Mouse (Mus musculus): ENCODE measurements around the gene Ppp6r1. TPM values are rescaled to one million over a fixed set of nuclear protein-coding genes. Genes with fewer than 3 reads are reported as not detected.

Ppp6r1 gene
- total and polyA plus RNA-seq, 3 experiments = 89.5 to 167 TPM; not detected in 1

GRCm38 (mm10) chr7:4690951-4691653 lies 32.3 kb upstream of the Ppp6r1 start:
- H3K79me2 ChIP-seq (ENCODE audit: control insufficient read depth, insufficient read depth, low read length, poor library complexity) = no peaks in the 10 kb centered on the region
- DNase-seq (ENCODE audit: low read depth, low spot score) = no peak
- H3K9ac ChIP-seq (ENCODE audit: control insufficient read depth, low read depth, low read length, poor library complexity, severe bottlenecking) = no peak overlapping the region
- no peak overlapping the region for H3K27ac ChIP-seq (ENCODE audit: control insufficient read depth, low read depth, low read length)
- no peaks in the 10 kb centered on the region for H3K36me3 ChIP-seq (ENCODE audit: control insufficient read depth in 1 of 2, insufficient read depth in 2 of 2, low read length in 2 of 2)
- no peaks in the 10 kb centered on the region for H3K9me3 ChIP-seq (replicated peaks; ENCODE audit: insufficient read depth, low read length)
- H3K4me1 ChIP-seq (ENCODE audit: control insufficient read depth in 1 of 2, insufficient read depth in 2 of 2, low read length in 2 of 2) = no peaks in the 10 kb centered on the region
- H3K4me3 ChIP-seq (ENCODE audit: control insufficient read depth in 1 of 2, insufficient read depth in 1 of 2, low read depth in 2 of 2, low read length in 2 of 2) = no peak overlapping the region
- no peak for TF ChIP-seq CHD1 (IDR thresholded peaks at IDR 0.05; ENCODE audit: low read depth, low read length)
- H3K27me3 ChIP-seq (ENCODE audit: control insufficient read depth in 1 of 2, insufficient read depth in 2 of 2, low read length in 2 of 2) = no peaks in the 10 kb centered on the region

- no peak for DNase-seq (ENCODE audit: low read depth, low spot score)
- TF ChIP-seq SMC3 (IDR thresholded peaks at IDR 0.05; ENCODE audit: low read depth, low read length) (no peak), ZNF384 (IDR thresholded peaks at IDR 0.05; ENCODE audit: low read depth, low read length) (no peak), MYC (IDR thresholded peaks at IDR 0.05; ENCODE audit: low read depth, low read length) (no peak), ZMIZ1 (IDR thresholded peaks at IDR 0.05; ENCODE audit: low read depth, low read length) (no peak), BHLHE40 (IDR thresholded peaks at IDR 0.05; ENCODE audit: borderline replicate concordance, low read depth, low read length) (no peak), MEF2A (IDR thresholded peaks at IDR 0.05; ENCODE audit: extremely low read depth, insufficient replicate concordance, low read depth, low read length, poor library complexity, severe bottlenecking) (no peak), SIN3A (IDR thresholded peaks at IDR 0.05; ENCODE audit: low read length) (no peak), UBTF (IDR thresholded peaks at IDR 0.05; ENCODE audit: borderline replicate concordance, insufficient read depth, low read depth, low read length) (no peak), ETS1 (IDR thresholded peaks at IDR 0.05; ENCODE audit: low read depth, low read length) (no peak), MAFK (IDR thresholded peaks at IDR 0.05; ENCODE audit: borderline replicate concordance, low read depth, low read length) (no peak), TCF12 (IDR thresholded peaks at IDR 0.05; ENCODE audit: low read depth, low read length) (no peak), USF2 (IDR thresholded peaks at IDR 0.05; ENCODE audit: borderline replicate concordance in 1 of 2, insufficient read depth in 1 of 2, low read depth in 1 of 2, low read length in 2 of 2) (no peak), HCFC1 (IDR thresholded peaks at IDR 0.05; ENCODE audit: low read depth, low read length) (no peak), TAL1 (IDR thresholded peaks at IDR 0.05; ENCODE audit: low read length) (no peak), POLR2AphosphoS5 (IDR thresholded peaks at IDR 0.05; ENCODE audit: borderline replicate concordance, low read depth, low read length) (no peak), E2F4 (IDR thresholded peaks at IDR 0.05; ENCODE audit: borderline replicate concordance, low read depth, low read length) (no peak), ZC3H11A (IDR thresholded peaks at IDR 0.05; ENCODE audit: low read depth, low read length) (no peak), NRF1 (IDR thresholded peaks at IDR 0.05; ENCODE audit: insufficient read depth, low read depth, low read length, poor library complexity, severe bottlenecking) (no peak), KAT2A (conservative IDR thresholded peaks at IDR 0.05; ENCODE audit: low read depth, low read length) (no peak), MYB (IDR thresholded peaks at IDR 0.05; ENCODE audit: low read depth, low read length) (no peak)
- Histone ChIP-seq H3K4me3 (ENCODE audit: control insufficient read depth in 1 of 2, insufficient read depth in 1 of 2, low read depth in 2 of 2, low read length in 2 of 2) (no peak within 1 kb of the TSS), H3K4me1 (ENCODE audit: control insufficient read depth in 1 of 2, insufficient read depth in 2 of 2, low read length in 2 of 2) (no peaks in the 10 kb centered on the region), H3K9ac (ENCODE audit: control insufficient read depth, low read depth, low read length, poor library complexity, severe bottlenecking) (no peak within 1 kb of the TSS), H3K27ac (ENCODE audit: control insufficient read depth, low read depth, low read length) (no peak within 1 kb of the TSS), H3K36me3 (ENCODE audit: control insufficient read depth in 1 of 2, insufficient read depth in 2 of 2, low read length in 2 of 2) (no peaks in the 10 kb centered on the region), H3K27me3 (ENCODE audit: control insufficient read depth in 1 of 2, insufficient read depth in 2 of 2, low read length in 2 of 2) (no peaks in the 10 kb centered on the region), H3K9me3 (replicated peaks; ENCODE audit: insufficient read depth, low read length) (no peaks in the 10 kb centered on the region), H3K79me2 (ENCODE audit: control insufficient read depth, insufficient read depth, low read length, poor library complexity) (no peaks in the 10 kb centered on the region)
These were observed 31.6 kb upstream of the Ppp6r1 start, which contains the start of gene Brsk1 for GRCm38 (mm10) chr7:4690387-4690786. Gene Brsk1 (plus strand): TSS chr7:4690604.

Data from MEL (cell line).